Mouse (Mus musculus) CH12.LX (cell line): ENCODE results near the gene Nxpe5.

Experiments
- CTCF ChIP-seq, 2 experiments: IDR thresholded peaks in 1 of 2; conservative IDR thresholded peaks in 1 of 2; 2 replicates each; pipeline ENCODE4 v1.5.1; 2011 to 2012; ENCODE audit warnings: low read depth in 2 of 2, low read length in 2 of 2, improper control_type of control experiment in 1 of 2, inconsistent platforms in 1 of 2, mild to moderate bottlenecking in 1 of 2, moderate library complexity in 1 of 2
- E2F4 ChIP-seq: IDR thresholded peaks from 2 replicates; pipeline ENCODE4 v1.6.1; 2011; ENCODE audit warnings: low read depth, low read length, improper control_type of control experiment; ENCODE audit not compliant: insufficient replicate concordance
- ELF1 ChIP-seq: IDR thresholded peaks from 2 replicates; pipeline ENCODE4 v1.6.1; 2014; ENCODE audit warnings: low read depth, mild to moderate bottlenecking, inconsistent platforms, low read length, improper control_type of control experiment
- HCFC1 ChIP-seq: IDR thresholded peaks from 2 replicates; pipeline ENCODE4 v1.6.1; 2012; ENCODE audit warnings: low read depth, mild to moderate bottlenecking, inconsistent platforms, low read length, improper control_type of control experiment
- JUN ChIP-seq: IDR thresholded peaks from 2 replicates; pipeline ENCODE4 v1.6.1; 2011; ENCODE audit warnings: low read depth, mild to moderate bottlenecking, low read length, improper control_type of control experiment, moderate library complexity; ENCODE audit not compliant: insufficient read depth
- MAX ChIP-seq: IDR thresholded peaks from 2 replicates; pipeline ENCODE4 v1.6.1; 2011; ENCODE audit warnings: low read length, improper control_type of control experiment
- NRF1 ChIP-seq: IDR thresholded peaks from 2 replicates; pipeline ENCODE4 v1.6.1; 2014; ENCODE audit warnings: low read depth, mild to moderate bottlenecking, inconsistent platforms, low read length, improper control_type of control experiment, moderate library complexity
- POLR2A ChIP-seq: IDR thresholded peaks from 2 replicates; pipeline ENCODE4 v1.6.1; 2011; ENCODE audit warnings: low read depth, mild to moderate bottlenecking, improper control_type of control experiment, low read length
- RCOR1 ChIP-seq: conservative IDR thresholded peaks from 2 replicates; pipeline ENCODE4 v1.6.1; 2012; ENCODE audit warnings: low read depth, mild to moderate bottlenecking, inconsistent platforms, low read length, improper control_type of control experiment
- SIN3A ChIP-seq: IDR thresholded peaks from 2 replicates; pipeline ENCODE4 v1.6.1; 2012; ENCODE audit warnings: low read length, improper control_type of control experiment, inconsistent platforms
- TBP ChIP-seq: conservative IDR thresholded peaks from 2 replicates; pipeline ENCODE4 v1.6.1; 2011; ENCODE audit warnings: low read depth, low read length, improper control_type of control experiment
- TCF12 ChIP-seq: IDR thresholded peaks from 2 replicates; pipeline ENCODE4 v1.6.1; 2014; ENCODE audit warnings: low read depth, mild to moderate bottlenecking, inconsistent platforms, low read length, improper control_type of control experiment

DNA sequence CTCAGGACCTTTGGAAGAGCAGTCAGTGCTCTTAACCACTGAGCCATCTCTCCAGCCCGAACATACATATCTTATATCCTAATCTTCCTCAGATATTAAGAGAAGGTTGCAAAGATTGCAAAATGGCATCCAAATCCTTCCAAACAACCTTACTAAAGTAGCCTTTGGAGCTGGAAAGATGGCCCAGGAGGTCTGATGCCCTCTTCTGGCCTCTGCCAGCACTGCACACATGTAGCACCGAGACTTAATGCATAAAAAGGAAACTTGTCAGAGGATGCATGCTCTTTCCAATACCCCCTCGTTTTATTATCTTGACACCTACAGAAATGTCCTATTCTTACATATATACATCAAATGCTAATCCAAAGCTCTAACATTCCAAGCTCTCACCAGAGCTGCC, 2.3 kb downstream of the Nxpe5 start:
- TF ChIP-seq E2F4 (no peak), MAX (no peak), POLR2A (no peak), TBP (no peak), NRF1 (no peak), JUN (no peak), RCOR1 (no peak), SIN3A (no peak), ELF1 (no peak), TCF12 (no peak), CTCF (conservative IDR thresholded peaks at IDR 0.05 in 1 of 2, IDR thresholded peaks at IDR 0.05 in 1 of 2; ENCODE audit: low read depth in 2 of 2, low read length in 2 of 2) (peak; percentile 48 to 63; a peak in 3 of 4 replicates), HCFC1 (no peak)
